Mouse (Mus musculus): ENCODE data around the gene Enoph1.

GRCm38 (mm10) chr5:100058729-100059128 is 18.9 kb downstream of the Enoph1 start:
- no peak for TF ChIP-seq GATA1 (IDR thresholded peaks at IDR 0.05; ENCODE audit: borderline replicate concordance, low read length)
- no peak for TF ChIP-seq FLI1 (IDR thresholded peaks at IDR 0.05; ENCODE audit: low read length)
